Mouse (Mus musculus) forebrain, postnatal 0 days (tissue): ENCODE data around the gene Comt. TPM values are rescaled to one million over a fixed set of nuclear protein-coding genes. Genes with fewer than 3 reads are reported as not detected.
A peak's percentile ranks its signal among the peaks of the same experiment; 100 is the strongest.

Experiments used
- ATAC-seq: fragments of 200-750 bp; cut with Nextera tagmentation; 2 replicates; pipeline ENCODE4 v1.8.0; 2017; ENCODE audit warnings: mild to moderate bottlenecking, moderate library complexity
- DNase-seq: peaks from one replicate; pipeline ENCODE4 v3.0.0-alpha.2; 2015
- H3K27ac ChIP-seq: fragments of 300-500 bp; sonication (generic); 2 replicates; pipeline ENCODE4 v1.5.1; 2014; ENCODE audit warnings: low read depth, mild to moderate bottlenecking, antibody characterized with exemption, low read length, moderate library complexity, mixed read lengths
- H3K27me3 ChIP-seq: fragments of 300-500 bp; sonication (generic); 2 replicates; pipeline ENCODE4 v1.6.1; 2014; ENCODE audit warnings: mild to moderate bottlenecking, low read length, mixed read lengths; ENCODE audit not compliant: insufficient read depth
- H3K36me3 ChIP-seq: fragments of 300-500 bp; sonication (generic); 2 replicates; pipeline ENCODE4 v1.6.1; 2014; ENCODE audit warnings: mild to moderate bottlenecking, moderate library complexity; ENCODE audit not compliant: insufficient read depth
- H3K4me1 ChIP-seq: fragments of 300-500 bp; sonication (generic); 2 replicates; pipeline ENCODE4 v1.6.1; 2014; ENCODE audit warnings: antibody characterized with exemption; ENCODE audit not compliant: insufficient read depth
- H3K4me2 ChIP-seq: fragments of 300-500 bp; sonication (generic); 2 replicates; pipeline ENCODE4 v1.6.1; 2014; ENCODE audit warnings: low read depth, mild to moderate bottlenecking, moderate library complexity
- H3K4me3 ChIP-seq: fragments of 300-500 bp; sonication (generic); 2 replicates; pipeline ENCODE4 v1.5.1; 2014; ENCODE audit warnings: low read depth, low read length, mixed read lengths
- H3K9ac ChIP-seq: fragments of 300-500 bp; sonication (generic); 2 replicates; pipeline ENCODE4 v1.6.1; 2014; ENCODE audit warnings: mild to moderate bottlenecking
- H3K9me3 ChIP-seq: fragments of 300-500 bp; sonication (generic); 2 replicates; pipeline ENCODE4 v1.6.1; 2016; ENCODE audit warnings: low read length
- CTCF ChIP-seq: sonication (generic); IDR thresholded peaks from 2 replicates; pipeline ENCODE4 v1.5.1; 2016; ENCODE audit warnings: antibody characterized with exemption, control low read depth, low read depth
- WGBS: fragments of 180-500 bp; shearing (Covaris S2); extraction: QIAGEN DNeasy Blood & Tissue Kit; methylation state at CpG from one replicate; pipeline ENCODE4 v1.1.7; 2014; 5-methylcytosine and 5-hydroxymethylcytosine counted together
- polyA plus RNA-seq: library from polyadenylated mRNA; unstranded; fragments of >200 nt; fragmentation: Nextera tagmentation; extraction: Ambion mirVana; gene quantifications from 2 replicates; pipeline ENCODE4 v1.2.1, GENCODE M21; 2015
- total RNA-seq: library from RNA; depleted of rRNA; stranded (reverse); fragments of >200 nt; gene quantifications from 2 replicates; pipeline ENCODE4 v1.2.3, GENCODE M21; 2014

Comt gene
- total and polyA plus RNA-seq, 2 experiments from 2014 or later = 68.4 to 105 TPM

- WGBS = 20% methylated on average over 8 of the region's 8 CpGs
- H3K4me1 ChIP-seq = no peaks in the 10 kb centered on the region
- no peak overlapping the region for H3K4me3 ChIP-seq
- peaks cover 18% of the 10 kb centered on the region; the same call in 1 of the 2 replicates for H3K36me3 ChIP-seq
- TF ChIP-seq CTCF = peak; percentile 100
- DNase-seq = peak; percentile 96
- H3K27ac ChIP-seq = no peak overlapping the region
- H3K4me2 ChIP-seq = no peak overlapping the region
- H3K9ac ChIP-seq = no peak overlapping the region
- H3K9me3 ChIP-seq = no peaks in the 10 kb centered on the region
- ATAC-seq = peak; percentile 96
- H3K27me3 ChIP-seq = no peaks in the 10 kb centered on the region
Observed at GRCm38 (mm10) chr16:18443385-18443841, 16.8 kb upstream of the Comt start.

GRCm38 (mm10) chr16:18436128-18436527, 9.5 kb upstream of the Comt start:
- Histone ChIP-seq H3K9ac (no peak overlapping the region), H3K4me2 (no peak overlapping the region), H3K27me3 (no peaks in the 10 kb centered on the region), H3K27ac (no peak overlapping the region), H3K4me1 (no peaks in the 10 kb centered on the region), H3K9me3 (no peaks in the 10 kb centered on the region), H3K36me3 (peaks cover 11% of the 10 kb centered on the region; the same call in 1 of the 2 replicates), H3K4me3 (no peak overlapping the region)
- ATAC-seq (no peak), DNase-seq (no peak)
- TF ChIP-seq CTCF = no peak
- WGBS = 95% methylated on average over 6 of the region's 6 CpGs

- Histone ChIP-seq H3K4me2 (no peak overlapping the region), H3K27ac (no peak overlapping the region), H3K27me3 (no peaks in the 10 kb centered on the region), H3K4me3 (no peak overlapping the region), H3K9ac (no peak overlapping the region), H3K9me3 (no peaks in the 10 kb centered on the region), H3K36me3 (peaks cover 8% of the 10 kb centered on the region; the same call in 1 of the 2 replicates), H3K4me1 (no peaks in the 10 kb centered on the region)
- TF ChIP-seq CTCF = no peak
- ATAC-seq (no peak), DNase-seq (no peak)
- 93% methylated on average over 5 of the region's 5 CpGs for WGBS
Observed at GRCm38 (mm10) chr16:18433341-18433920, 6.8 kb upstream of the Comt start.

GRCm38 (mm10) chr16:18430641-18431212, 4.1 kb upstream of the Comt start:
- ATAC-seq = no peak
- Histone ChIP-seq H3K27me3 (no peaks in the 10 kb centered on the region), H3K36me3 (no peaks in the 10 kb centered on the region), H3K4me3 (no peak overlapping the region), H3K9ac (no peak overlapping the region), H3K27ac (no peak overlapping the region), H3K4me1 (peaks cover 8% of the 10 kb centered on the region; the same call in 1 of the 2 replicates), H3K9me3 (no peaks in the 10 kb centered on the region), H3K4me2 (no peak overlapping the region)
- DNase-seq = no peak
- TF ChIP-seq CTCF = no peak
- 87% methylated on average over 8 of the region's 8 CpGs for WGBS

- H3K4me3 ChIP-seq = no peak overlapping the region
- 93% methylated on average over 8 of the region's 8 CpGs for WGBS
- H3K36me3 ChIP-seq = no peaks in the 10 kb centered on the region
- no peak overlapping the region for H3K27ac ChIP-seq
- ATAC-seq (no peak), DNase-seq (no peak)
- H3K4me2 ChIP-seq = no peak overlapping the region
- H3K9me3 ChIP-seq = no peaks in the 10 kb centered on the region
- no peak overlapping the region for H3K9ac ChIP-seq
- H3K4me1 ChIP-seq = peaks cover 17% of the 10 kb centered on the region; the same call in 1 of the 2 replicates
- TF ChIP-seq CTCF = no peak
- no peaks in the 10 kb centered on the region for H3K27me3 ChIP-seq
Observed at GRCm38 (mm10) chr16:18429641-18430040, 3.0 kb upstream of the Comt start.

GRCm38 (mm10) chr16:18428516-18429042, 1.9 kb upstream of the Comt start:
- no peaks in the 10 kb centered on the region for H3K27me3 ChIP-seq
- peaks cover 22% of the 10 kb centered on the region; the same call in 1 of the 2 replicates for H3K4me1 ChIP-seq
- WGBS = 89% methylated on average over 7 of the region's 7 CpGs
- no peak for TF ChIP-seq CTCF
- no peak overlapping the region for H3K9ac ChIP-seq
- H3K4me2 ChIP-seq = no peak overlapping the region
- no peak overlapping the region for H3K27ac ChIP-seq
- H3K4me3 ChIP-seq = no peak overlapping the region
- DNase-seq (no peak), ATAC-seq (no peak)
- H3K9me3 ChIP-seq = no peaks in the 10 kb centered on the region
- H3K36me3 ChIP-seq = no peaks in the 10 kb centered on the region

- H3K4me3 ChIP-seq = no peak overlapping the region
- no peak for ATAC-seq
- H3K4me2 ChIP-seq = no peak overlapping the region
- H3K36me3 ChIP-seq = no peaks in the 10 kb centered on the region
- TF ChIP-seq CTCF = no peak
- no peaks in the 10 kb centered on the region for H3K9me3 ChIP-seq
- DNase-seq = no peak
- H3K27ac ChIP-seq = no peak overlapping the region
- H3K4me1 ChIP-seq = peaks cover 22% of the 10 kb centered on the region; the same call in 1 of the 2 replicates
- no peaks in the 10 kb centered on the region for H3K27me3 ChIP-seq
- no peak overlapping the region for H3K9ac ChIP-seq
- 83% methylated on average over 5 of the region's 5 CpGs for WGBS
Observed at GRCm38 (mm10) chr16:18428011-18428515, 1.4 kb upstream of the Comt start.
